Mouse (Mus musculus) myocyte (in vitro differentiated cells): ENCODE data around the gene Cyp21a1. TPM values are rescaled to one million over a fixed set of nuclear protein-coding genes. Genes with fewer than 3 reads are reported as not detected.
"Not testable (repeated sequence)": the region's sequence is repeated elsewhere in the genome, so short reads cannot be mapped to it uniquely, and the experiment has no call there.

Source experiments
- H3K27me3 ChIP-seq: one replicate; pipeline ENCODE4 v1.6.1; 2011; ENCODE audit not compliant: control insufficient read depth, insufficient read depth, insufficient read length
- H3K36me3 ChIP-seq: one replicate; pipeline ENCODE4 v1.6.1; 2011; ENCODE audit not compliant: control insufficient read depth, insufficient read depth
- H3K4me2 ChIP-seq: one replicate; pipeline ENCODE4 v1.6.1; 2011; ENCODE audit warnings: low read depth, control low read depth
- H3K4me3 ChIP-seq: one replicate; pipeline ENCODE4 v1.5.1; 2011; ENCODE audit warnings: mild to moderate bottlenecking, control low read depth, moderate library complexity
- H3K79me2 ChIP-seq: one replicate; pipeline ENCODE4 v1.6.1; 2011; ENCODE audit not compliant: control insufficient read depth, insufficient read depth
- H3ac ChIP-seq: one replicate; pipeline ENCODE4 v1.6.1; 2011; ENCODE audit not compliant: control insufficient read depth, insufficient read length
- CEBPB ChIP-seq: IDR thresholded peaks from 2 replicates; pipeline ENCODE4 v1.6.1; 2011; ENCODE audit warnings: mild to moderate bottlenecking, moderate library complexity; ENCODE audit not compliant: poor library complexity, insufficient read depth, severe bottlenecking
- E2F4 ChIP-seq: IDR thresholded peaks from one replicate; pipeline ENCODE4 v1.6.1; 2011; ENCODE audit warnings: mild to moderate bottlenecking, control low read depth, moderate library complexity; ENCODE audit not compliant: insufficient read depth
- MAX ChIP-seq: IDR thresholded peaks from one replicate; pipeline ENCODE4 v1.6.1; 2011; ENCODE audit warnings: low read depth, mild to moderate bottlenecking, control low read depth
- MYOD1 ChIP-seq, 3 experiments: IDR thresholded peaks; one replicate each; pipeline ENCODE4 v1.6.1; 2011; ENCODE audit warnings: control low read depth in 2 of 3, low read depth in 2 of 3, mild to moderate bottlenecking in 2 of 3, moderate library complexity in 1 of 3; ENCODE audit not compliant: insufficient read length in 2 of 3, control insufficient read depth in 1 of 3
- MYOG ChIP-seq, 3 experiments: IDR thresholded peaks; one replicate each; pipeline ENCODE4 v1.6.1; 2011; ENCODE audit warnings: control low read depth in 2 of 3, low read depth in 2 of 3, mild to moderate bottlenecking in 2 of 3; ENCODE audit not compliant: insufficient read length in 2 of 3, control insufficient read depth in 1 of 3, insufficient read depth in 1 of 3
- POLR2A ChIP-seq: IDR thresholded peaks from one replicate; pipeline ENCODE4 v1.6.1; 2011; ENCODE audit warnings: low read depth, mild to moderate bottlenecking, control low read depth, moderate library complexity; ENCODE audit not compliant: insufficient read length
- POLR2AphosphoS2 ChIP-seq: IDR thresholded peaks from one replicate; pipeline ENCODE4 v1.6.1; 2011; ENCODE audit warnings: low read depth, control low read depth; ENCODE audit not compliant: insufficient read length
- REST ChIP-seq: IDR thresholded peaks from one replicate; pipeline ENCODE4 v1.6.1; 2011; ENCODE audit warnings: mild to moderate bottlenecking, control low read depth, moderate library complexity; ENCODE audit not compliant: insufficient read depth, insufficient read length
- SRF ChIP-seq: IDR thresholded peaks from one replicate; pipeline ENCODE4 v1.6.1; 2011; ENCODE audit warnings: low read depth; ENCODE audit not compliant: control insufficient read depth, insufficient read length
- TCF12 ChIP-seq: IDR thresholded peaks from one replicate; pipeline ENCODE4 v1.6.1; 2011; ENCODE audit warnings: mild to moderate bottlenecking, control low read depth; ENCODE audit not compliant: poor library complexity, insufficient read depth, severe bottlenecking
- TCF3 ChIP-seq: IDR thresholded peaks from one replicate; pipeline ENCODE4 v1.6.1; 2011; ENCODE audit warnings: low read depth, control low read depth; ENCODE audit not compliant: insufficient read length
- USF1 ChIP-seq: IDR thresholded peaks from one replicate; pipeline ENCODE4 v1.6.1; 2011; ENCODE audit warnings: low read depth, mild to moderate bottlenecking, control low read depth, moderate library complexity
- polyA plus RNA-seq: library from polyadenylated mRNA; unstranded; fragments of >200 nt; fragmentation: generic; extraction: Trizol; gene quantifications from one replicate; pipeline ENCODE4 v1.2.1, GENCODE M21; 2012; ENCODE audit warnings: missing spikeins

Cyp21a1 gene
- polyA plus RNA-seq = not detected

DNA sequence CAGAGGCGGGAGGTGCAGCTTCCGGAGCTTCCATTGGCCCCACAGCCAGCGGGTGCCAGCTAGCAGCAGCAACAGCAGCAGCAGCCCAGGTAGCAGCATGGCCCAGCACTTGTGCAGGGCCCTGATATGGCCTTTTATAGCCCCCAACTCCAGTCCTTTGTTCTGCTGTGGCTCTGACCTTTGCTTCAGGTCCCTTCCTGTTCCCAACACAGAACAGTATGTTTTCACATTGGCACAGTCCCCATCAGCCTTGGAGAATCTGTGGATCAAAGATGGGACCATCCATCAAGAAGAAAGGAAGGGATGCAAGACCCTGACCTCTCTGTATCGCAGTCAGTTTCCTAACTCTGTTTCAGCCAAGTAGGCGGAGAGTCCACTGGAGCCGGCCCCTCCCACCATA, at the start of gene Cyp21a1:
Cyp21a1 (minus strand) TSS at position 261 of the 400 bp plus-strand sequence.
- peaks cover 15% of the 10 kb centered on the region for H3K27me3 ChIP-seq
- not testable (repeated sequence) for H3K36me3 ChIP-seq, H3K4me2 ChIP-seq, H3K4me3 ChIP-seq, H3K79me2 ChIP-seq, H3ac ChIP-seq

DNA sequence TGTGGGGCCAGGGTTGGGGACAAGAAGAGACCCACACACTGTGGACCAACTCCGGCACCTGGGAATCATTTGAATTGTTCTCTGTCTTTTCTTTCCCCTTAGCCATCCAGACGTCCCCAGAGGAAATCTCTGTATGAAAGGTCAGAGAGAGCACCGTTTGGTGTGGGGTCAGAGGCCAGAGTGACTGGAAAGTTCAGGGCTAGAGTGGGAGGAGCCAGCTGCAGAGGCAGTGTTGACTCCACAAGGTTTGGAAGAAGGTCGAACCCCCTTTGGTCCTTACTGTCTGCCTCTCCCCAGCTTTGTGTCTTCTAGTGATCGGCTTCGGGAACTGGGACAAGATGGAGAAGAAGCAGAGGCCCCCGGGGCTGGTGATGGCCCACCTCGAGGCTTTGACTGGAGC, 49.1 kb upstream of the Cyp21a1 start:
- no peak overlapping the region for H3ac ChIP-seq
- TF ChIP-seq MAX (no peak), TCF3 (no peak), POLR2AphosphoS2 (no peak), USF1 (no peak), MYOD1 (IDR thresholded peaks at IDR 0.05; ENCODE audit: control insufficient read depth in 1 of 3, insufficient read length in 2 of 3, low read depth in 2 of 3) (no peak), POLR2A (no peak), TCF12 (no peak), REST (no peak), CEBPB (no peak), SRF (no peak), E2F4 (no peak)
- peaks cover 7% of the 10 kb centered on the region for H3K36me3 ChIP-seq
- no peaks in the 10 kb centered on the region for H3K27me3 ChIP-seq
- peaks cover 12% of the 10 kb centered on the region for H3K79me2 ChIP-seq
- no peak overlapping the region for H3K4me3 ChIP-seq
- H3K4me2 ChIP-seq = no peak overlapping the region

DNA sequence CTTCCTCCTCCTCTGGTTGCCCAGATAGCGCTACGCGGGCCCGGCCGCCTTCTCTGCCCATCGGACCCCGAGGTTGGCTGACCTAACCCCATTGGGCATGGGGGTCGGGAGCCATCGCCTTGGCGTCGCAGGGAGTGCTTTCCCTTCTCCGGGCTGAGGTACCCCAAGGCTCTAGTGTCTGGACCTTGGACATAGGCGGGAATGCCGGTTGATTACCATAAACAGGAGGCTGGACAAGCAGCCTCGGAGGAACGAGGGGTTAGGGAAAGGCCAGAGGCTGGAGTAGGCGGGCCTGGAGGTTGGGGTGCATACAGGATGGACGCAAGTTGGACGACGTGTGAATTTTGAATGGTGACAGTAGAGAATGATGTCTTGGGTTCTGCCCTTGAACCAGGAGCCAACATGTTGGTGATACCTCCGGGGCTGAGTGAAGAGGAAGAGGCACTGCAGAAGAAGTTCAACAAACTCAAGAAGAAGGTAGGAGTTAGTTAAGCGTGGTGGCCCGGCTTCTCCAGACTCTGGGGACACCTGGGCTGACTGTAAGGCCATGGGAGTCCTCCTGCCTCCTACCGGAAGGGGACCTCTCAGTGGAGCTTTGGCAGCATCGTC, 46.3 kb upstream of the Cyp21a1 start:
- H3K79me2 ChIP-seq = peaks cover 12% of the 10 kb centered on the region
- H3K27me3 ChIP-seq = no peaks in the 10 kb centered on the region
- TF ChIP-seq POLR2A (no peak), TCF12 (no peak), TCF3 (no peak), USF1 (no peak), MAX (no peak), REST (no peak), MYOG (IDR thresholded peaks at IDR 0.05; ENCODE audit: control insufficient read depth in 1 of 3, insufficient read depth in 1 of 3, insufficient read length in 2 of 3, low read depth in 2 of 3) (no peak), E2F4 (no peak), CEBPB (no peak), POLR2AphosphoS2 (no peak), MYOD1 (IDR thresholded peaks at IDR 0.05; ENCODE audit: control insufficient read depth in 1 of 3, insufficient read length in 2 of 3, low read depth in 2 of 3) (no peak), SRF (no peak)
- H3K4me2 ChIP-seq = peak overlapping the region; percentile 91
- peak overlapping the region; percentile 17 for H3ac ChIP-seq
- H3K36me3 ChIP-seq = peaks cover 5% of the 10 kb centered on the region
- H3K4me3 ChIP-seq = peak overlapping the region; percentile 79

- Histone ChIP-seq H3ac (peak within 1 kb of the TSS; percentile 17), H3K27me3 (no peaks in the 10 kb centered on the region), H3K79me2 (peaks cover 12% of the 10 kb centered on the region), H3K36me3 (peaks cover 5% of the 10 kb centered on the region), H3K4me2 (peak within 1 kb of the TSS; percentile 91), H3K4me3 (peak within 1 kb of the TSS; percentile 79)
- TF ChIP-seq SRF (peak; percentile 87), USF1 (no peak), TCF3 (no peak), POLR2A (peak; percentile 58), E2F4 (peak; percentile 29), MYOG (IDR thresholded peaks at IDR 0.05; ENCODE audit: control insufficient read depth in 1 of 3, insufficient read depth in 1 of 3, insufficient read length in 2 of 3, low read depth in 2 of 3) (peak in 1 of 3 experiments; percentile 3), REST (peak; percentile 38), CEBPB (no peak), POLR2AphosphoS2 (no peak), MAX (no peak), MYOD1 (IDR thresholded peaks at IDR 0.05; ENCODE audit: control insufficient read depth in 1 of 3, insufficient read length in 2 of 3, low read depth in 2 of 3) (peak in 1 of 3 experiments; percentile 26)
Measured at GRCm38 (mm10) chr17:34849722-34850516, 45.6 kb upstream of the Cyp21a1 start, which contains the start of the genes Skiv2l and Nelfe. Skiv2l (minus strand) TSS chr17:34850210. Nelfe (plus strand) TSS chr17:34850391.
